Mouse (Mus musculus) testis, adult 2 months (tissue): ENCODE data around the gene Mc3r.

Experiments
- CTCF ChIP-seq: fragments of 200-500 bp; IDR thresholded peaks from 2 replicates; pipeline ENCODE4 v1.5.1; 2012; ENCODE audit warnings: low read depth, mild to moderate bottlenecking, inconsistent platforms, low read length, moderate library complexity; ENCODE audit not compliant: control insufficient read depth, insufficient read depth, insufficient replicate concordance
- POLR2A ChIP-seq: fragments of 200-500 bp; IDR thresholded peaks from 2 replicates; pipeline ENCODE4 v1.6.1; 2012; ENCODE audit warnings: low read depth, mild to moderate bottlenecking, inconsistent platforms, low read length, moderate library complexity; ENCODE audit not compliant: control insufficient read depth

DNA sequence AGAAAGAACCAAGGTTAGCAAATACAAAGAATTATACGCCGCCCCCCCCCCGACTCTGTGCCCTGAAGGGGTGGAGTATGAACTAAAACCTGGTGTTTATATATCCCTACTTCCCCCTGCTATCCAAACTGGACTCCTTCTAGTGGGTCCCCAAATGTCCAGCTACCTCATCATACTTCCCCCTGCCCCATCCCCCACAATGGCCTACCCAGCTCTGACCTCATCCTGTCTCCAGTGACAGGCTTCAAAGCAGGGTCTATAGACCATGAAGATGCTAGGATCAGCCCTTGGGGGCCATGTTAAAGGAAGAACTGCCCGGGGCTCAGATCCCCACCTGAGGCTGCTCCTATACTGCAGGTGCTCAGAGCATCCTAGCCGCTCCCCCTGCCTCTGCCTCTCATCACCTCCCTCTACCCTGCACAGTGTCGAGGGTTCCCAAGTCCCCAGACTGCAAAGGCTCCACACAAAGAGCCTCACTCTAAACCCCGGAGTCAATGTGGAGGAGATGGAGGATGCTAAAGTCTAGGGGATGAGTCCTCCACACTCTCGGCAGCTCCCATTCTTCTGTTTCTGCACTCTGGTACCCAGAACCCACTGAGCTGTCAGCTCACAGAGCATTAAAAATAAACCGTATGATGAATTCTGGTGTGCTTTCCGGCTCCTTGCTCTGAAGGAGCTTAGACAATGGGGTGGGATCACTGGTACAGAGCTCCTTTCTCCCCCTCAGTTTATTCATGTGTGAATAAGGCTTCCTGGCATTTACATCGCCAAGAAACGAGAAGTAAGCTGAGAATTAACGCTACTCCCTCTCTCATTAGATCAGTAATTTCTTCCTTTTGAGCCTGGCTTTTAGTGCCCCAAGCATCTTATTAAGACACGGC is 44.5 kb downstream of the Mc3r start:
- TF ChIP-seq CTCF (no peak), POLR2A (no peak)
